Mouse (Mus musculus): ENCODE measurements around the gene Tet2.
"Not testable (repeated sequence)": the region's sequence is repeated elsewhere in the genome, so short reads cannot be mapped to it uniquely, and the experiment has no call there.

Tet2 gene

GRCm38 (mm10) chr3:133544551-133545303, at the start of gene Tet2:
TSS of gene Tet2 (minus strand) at chr3:133545139.
- peak; percentile 68 for DNase-seq (ENCODE audit: low spot score)

GRCm38 (mm10) chr3:133592995-133593394, 48.1 kb upstream of the Tet2 start:
- DNase-seq (ENCODE audit: low spot score): not testable (repeated sequence)

GRCm38 (mm10) chr3:133590506-133591152, 45.7 kb upstream of the Tet2 start:
- DNase-seq (ENCODE audit: low spot score): no peak

- no peak for DNase-seq (ENCODE audit: low spot score)
These were observed 40.1 kb upstream of the Tet2 start for GRCm38 (mm10) chr3:133585010-133585409.

GRCm38 (mm10) chr3:133583411-133584025, 38.6 kb upstream of the Tet2 start:
- no peak for DNase-seq (ENCODE audit: low spot score)

- DNase-seq (ENCODE audit: low spot score): no peak
These were observed 38.0 kb upstream of the Tet2 start for GRCm38 (mm10) chr3:133582969-133583368.

- DNase-seq (ENCODE audit: low spot score): no peak
These were observed 37.2 kb upstream of the Tet2 start for GRCm38 (mm10) chr3:133582096-133582495.

- DNase-seq (ENCODE audit: low spot score): no peak
These were observed 36.6 kb upstream of the Tet2 start for GRCm38 (mm10) chr3:133581541-133581940.

GRCm38 (mm10) chr3:133579671-133580070, 34.7 kb upstream of the Tet2 start:
- no peak for DNase-seq (ENCODE audit: low spot score)

- no peak for DNase-seq (ENCODE audit: low spot score)
These were observed 34.2 kb upstream of the Tet2 start for GRCm38 (mm10) chr3:133579140-133579539.

- no peak for DNase-seq (ENCODE audit: low spot score)
These were observed 30.0 kb upstream of the Tet2 start for GRCm38 (mm10) chr3:133574969-133575368.

- DNase-seq (ENCODE audit: low spot score): no peak
These were observed 27.0 kb upstream of the Tet2 start for GRCm38 (mm10) chr3:133571961-133572360.

GRCm38 (mm10) chr3:133563503-133564205, 18.7 kb upstream of the Tet2 start:
- no peak for DNase-seq (ENCODE audit: low spot score)

GRCm38 (mm10) chr3:133559413-133560114, 14.6 kb upstream of the Tet2 start:
- DNase-seq (ENCODE audit: low spot score): no peak

- DNase-seq (ENCODE audit: low spot score): no peak
These were observed 12.7 kb upstream of the Tet2 start for GRCm38 (mm10) chr3:133557602-133558001.

- DNase-seq (ENCODE audit: low spot score): no peak
These were observed 12.2 kb upstream of the Tet2 start for GRCm38 (mm10) chr3:133557154-133557553.

- DNase-seq (ENCODE audit: low spot score): no peak
These were observed 10.4 kb upstream of the Tet2 start for GRCm38 (mm10) chr3:133555378-133555777.

GRCm38 (mm10) chr3:133554552-133555067, 9.7 kb upstream of the Tet2 start:
- DNase-seq (ENCODE audit: low spot score): no peak

GRCm38 (mm10) chr3:133554092-133554491, 9.2 kb upstream of the Tet2 start:
- DNase-seq (ENCODE audit: low spot score): no peak

- peak; percentile 16 for DNase-seq (ENCODE audit: low spot score)
These were observed 7.0 kb upstream of the Tet2 start for GRCm38 (mm10) chr3:133551941-133552340.

- DNase-seq (ENCODE audit: low spot score): no peak
These were observed 4.6 kb upstream of the Tet2 start for GRCm38 (mm10) chr3:133549385-133550170.

Data from retina, embryonic 14.5 days (tissue).